Mouse (Mus musculus): ENCODE results near the gene Ptprt.

GRCm38 (mm10) chr2:162637537-162637936 is 23.4 kb downstream of the Ptprt start:
- TF ChIP-seq CTCF (conservative IDR thresholded peaks at IDR 0.05; ENCODE audit: insufficient read depth, insufficient read length, low read depth, low read length), result no peak
- TF ChIP-seq POLR2A (IDR thresholded peaks at IDR 0.05; ENCODE audit: low read depth, low read length), result no peak

All from kidney, adult 2 months (tissue).